Mouse (Mus musculus): ENCODE measurements around the gene Filip1l.
"Not testable (repeated sequence)": the region's sequence is repeated elsewhere in the genome, so short reads cannot be mapped to it uniquely, and the experiment has no call there.

The Filip1l gene

DNA sequence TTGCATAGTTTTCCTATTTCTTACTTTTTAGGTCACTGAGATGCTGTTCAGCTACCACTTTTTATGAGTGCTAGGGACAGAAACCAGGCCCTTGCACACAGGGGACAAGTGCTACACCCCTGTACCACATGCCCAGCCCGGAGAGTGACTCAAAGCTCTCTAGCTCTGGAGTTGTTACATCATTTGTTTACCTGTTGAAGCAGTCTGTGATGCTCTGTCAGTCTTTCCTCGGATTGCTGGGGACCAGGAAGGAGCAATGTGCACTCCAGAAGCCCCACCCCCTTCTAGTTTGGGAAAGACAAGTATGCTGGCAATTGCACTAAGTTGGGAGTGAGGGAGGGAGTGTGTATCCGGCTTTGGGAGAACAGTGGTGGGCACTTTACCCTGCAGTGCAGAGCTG, 3.2 kb upstream of the Filip1l start:
- intact Hi-C loops (cut with DNase I): no loop called here

DNA sequence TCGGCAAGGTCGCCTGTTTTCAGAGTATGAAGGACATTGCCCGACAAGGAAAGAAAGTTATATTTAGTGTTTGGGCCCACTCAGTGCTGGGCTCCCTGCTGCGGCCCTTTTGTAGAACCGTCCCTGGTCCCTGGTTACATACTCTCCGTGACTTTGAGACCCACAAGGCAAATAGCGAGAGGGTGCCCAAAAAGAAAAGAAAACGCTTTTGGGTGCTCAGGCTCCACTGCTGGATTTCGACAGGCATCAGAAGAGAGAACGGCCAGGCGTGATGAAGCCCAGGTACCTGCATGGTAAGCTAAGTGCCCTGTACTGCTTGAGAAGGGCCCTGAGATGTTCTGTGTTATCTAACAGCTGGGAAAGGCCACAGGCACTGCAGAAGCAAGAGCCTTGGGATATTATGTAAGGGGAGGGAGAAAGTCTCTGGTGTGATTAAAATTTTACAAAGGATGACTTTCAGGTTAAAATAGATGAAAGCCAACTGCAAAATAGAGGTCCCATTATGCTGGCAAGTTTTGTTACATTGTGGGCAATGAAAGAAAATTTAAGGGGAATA, 351 bp downstream of the Filip1l start:
- intact Hi-C loops (cut with DNase I): no loop called here

DNA sequence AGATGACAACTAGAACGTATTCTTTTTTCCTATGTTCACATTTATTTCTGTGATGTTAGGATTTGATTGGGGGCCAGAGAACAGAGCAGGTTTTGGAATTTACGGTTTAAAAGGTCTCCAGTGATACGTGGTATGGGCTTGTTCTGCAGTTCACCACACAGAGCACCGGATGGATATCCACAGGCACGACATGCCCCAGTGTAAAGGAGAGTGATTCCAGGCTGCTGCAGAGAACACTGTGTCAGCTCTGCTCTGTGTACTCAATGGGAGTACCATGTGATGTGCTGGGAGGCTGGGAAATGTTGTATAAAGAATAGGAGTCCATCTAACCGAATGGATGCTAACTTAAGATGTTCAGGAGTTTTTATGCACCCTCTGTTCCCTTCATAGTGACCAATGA, 1.0 kb downstream of the Filip1l start:
- intact Hi-C loops (cut with DNase I): no loop called here

DNA sequence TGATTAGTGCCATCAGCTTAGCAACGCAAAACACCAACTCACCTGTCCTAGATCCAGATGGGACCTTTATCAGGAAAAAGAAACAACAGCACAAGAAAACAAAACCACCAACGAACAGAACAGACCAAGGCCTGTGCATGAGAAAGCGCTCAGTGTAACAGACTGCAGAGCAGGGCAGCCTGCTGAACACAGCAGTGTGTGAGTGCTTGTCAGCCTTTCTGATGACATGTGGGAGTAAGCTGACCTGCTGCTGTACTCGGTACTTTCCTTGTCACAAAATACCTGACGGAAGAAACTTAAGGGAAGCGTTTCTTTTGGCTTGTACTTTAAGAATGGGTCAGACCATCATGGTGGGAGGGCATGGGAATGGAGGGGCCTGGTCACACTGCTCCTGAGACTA, 3.6 kb downstream of the Filip1l start:
- intact Hi-C loops (cut with DNase I): no loop called here

DNA sequence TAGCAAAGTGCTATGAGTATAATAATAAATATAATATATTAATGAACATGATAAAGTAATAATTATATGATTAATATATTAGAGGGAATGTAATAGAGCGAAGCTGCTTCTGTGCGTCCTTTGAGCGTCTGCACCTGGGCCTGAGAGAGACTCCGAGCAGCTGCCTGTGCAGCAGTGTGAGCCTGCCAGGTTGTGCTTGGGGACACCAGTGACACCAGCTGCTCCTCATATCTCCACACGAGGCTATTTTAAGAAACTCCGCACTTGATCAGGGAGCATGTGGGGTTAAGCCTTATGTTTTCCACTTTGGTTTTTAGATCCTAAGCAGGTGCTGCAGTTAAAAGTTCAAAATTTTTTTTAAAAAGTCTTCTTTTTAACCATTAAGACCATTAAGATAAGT, 4.1 kb downstream of the Filip1l start:
- intact Hi-C loops (cut with DNase I): no loop called here

DNA sequence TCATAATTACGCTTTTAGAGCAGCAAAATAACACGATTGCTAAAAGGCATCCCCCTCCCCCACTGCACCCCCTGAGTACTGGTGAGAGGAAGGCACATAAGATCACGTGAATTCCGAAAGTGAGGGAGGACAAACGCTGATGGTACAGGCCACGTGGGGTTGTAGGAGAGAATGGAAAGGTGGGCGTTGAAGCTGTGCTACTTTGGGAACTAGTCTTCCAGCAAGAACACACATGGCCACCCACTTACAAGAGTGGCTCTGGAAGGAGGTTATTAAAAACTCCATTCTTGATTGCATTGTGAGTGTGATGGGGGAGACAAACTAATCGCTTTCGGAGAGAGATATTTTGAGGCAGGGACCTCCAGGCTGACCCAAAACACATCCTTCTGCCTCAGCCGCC, 6.4 kb downstream of the Filip1l start:
- intact Hi-C loops (cut with DNase I): no loop called here

DNA sequence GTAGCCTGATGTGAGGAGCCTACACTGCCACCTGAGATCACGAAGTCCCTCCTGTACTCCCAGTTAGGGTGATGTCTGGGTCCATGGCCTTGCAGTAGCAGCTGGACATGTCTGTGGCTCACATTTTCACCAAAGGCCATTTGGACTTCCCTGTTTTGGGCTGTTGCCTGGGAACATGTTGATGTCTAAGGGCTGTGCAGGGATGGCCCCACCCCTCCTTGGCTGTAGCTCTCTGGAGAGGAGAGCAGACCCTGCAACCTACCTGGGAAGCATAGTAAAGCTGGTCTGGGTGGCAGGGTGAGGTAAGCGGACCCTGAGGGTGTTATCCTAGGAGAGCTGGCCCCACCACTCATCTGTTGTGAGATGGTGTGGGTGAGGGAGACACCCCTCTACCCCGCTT, 7.9 kb downstream of the Filip1l start:
- intact Hi-C loops (cut with DNase I): loop anchor here (5.0 kb wide), 1 partner anchor 37 kb away; no protein-coding TSS in a partner anchor

DNA sequence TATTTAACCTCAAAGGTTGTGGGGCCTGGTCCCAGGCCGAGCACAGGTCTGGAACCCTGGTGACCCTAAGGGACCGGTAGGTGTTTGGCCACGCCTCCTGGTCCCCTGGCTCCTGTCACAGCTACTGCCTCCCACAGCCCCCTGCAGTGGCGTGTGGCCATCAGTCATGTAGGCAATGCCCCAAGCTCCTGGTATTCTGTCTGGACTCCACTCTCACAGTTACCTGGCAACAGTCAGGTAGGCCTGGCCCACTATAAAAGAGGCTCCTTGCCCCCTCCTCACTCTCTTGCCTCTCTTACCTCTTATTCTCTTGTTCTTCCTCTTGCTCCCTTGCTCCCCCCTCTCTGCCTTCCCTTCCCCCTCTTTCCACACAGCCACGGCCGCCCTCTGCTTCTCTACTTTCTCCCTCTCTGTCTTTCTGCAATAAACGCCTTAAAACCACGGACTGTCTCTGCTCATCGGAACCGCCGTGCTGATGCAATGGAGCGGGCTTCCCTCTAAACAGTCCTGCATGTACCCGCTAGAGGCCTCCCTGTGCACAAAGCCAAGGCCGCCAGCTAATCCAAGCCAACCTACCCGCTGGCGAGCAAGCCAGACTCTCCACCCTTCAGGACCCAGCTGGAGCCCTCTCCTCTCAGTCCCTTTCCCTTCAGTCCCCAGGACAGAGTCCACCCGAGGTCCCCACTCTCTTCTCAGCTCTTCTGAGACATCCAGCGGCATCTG, 9.9 kb downstream of the Filip1l start:
- intact Hi-C loops (cut with DNase I): loop anchor here (5.0 kb wide), 1 partner anchor 34 kb away; no protein-coding TSS in a partner anchor

DNA sequence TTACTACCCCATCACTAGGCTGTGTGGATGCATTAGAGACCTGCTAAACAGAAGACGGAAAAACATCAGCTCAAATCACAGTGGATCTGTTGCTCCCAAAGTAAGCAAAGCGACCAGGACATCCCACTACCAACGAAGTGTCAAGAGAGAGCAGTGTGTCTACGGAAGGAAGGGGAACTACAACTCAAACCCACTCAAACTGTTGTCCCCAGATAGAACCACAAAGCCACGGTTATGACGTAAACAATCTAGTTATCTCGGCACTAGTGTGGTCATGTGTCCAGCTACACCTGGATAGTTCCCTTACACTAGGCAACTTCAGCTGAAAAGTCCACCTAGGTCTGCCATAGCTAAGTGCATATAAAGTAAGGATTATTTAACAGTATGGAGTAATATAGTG, 11.6 kb downstream of the Filip1l start:
- intact Hi-C loops (cut with DNase I): loop anchor here (5.0 kb wide), 1 partner anchor 33 kb away; no protein-coding TSS in a partner anchor

DNA sequence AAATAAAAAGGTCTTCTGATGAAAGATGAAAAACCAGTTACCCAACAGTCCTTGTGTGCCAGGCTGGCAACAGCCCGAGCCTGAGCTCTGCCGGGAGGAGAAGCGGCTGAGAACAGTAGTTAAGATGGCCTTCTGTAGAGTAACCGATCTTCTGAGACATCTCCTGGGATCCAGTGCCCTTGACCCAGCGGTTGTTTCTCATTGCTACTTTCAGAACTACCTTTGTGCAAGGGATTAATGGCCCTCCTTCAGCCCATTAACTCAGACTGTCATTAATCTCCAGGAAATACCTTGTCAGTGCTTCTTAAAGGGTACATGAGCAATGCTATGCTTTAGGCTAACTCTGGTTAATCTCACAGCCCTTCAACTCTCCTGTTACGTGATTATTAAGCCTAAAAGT, 13.2 kb downstream of the Filip1l start:
- intact Hi-C loops (cut with DNase I): no loop called here

DNA sequence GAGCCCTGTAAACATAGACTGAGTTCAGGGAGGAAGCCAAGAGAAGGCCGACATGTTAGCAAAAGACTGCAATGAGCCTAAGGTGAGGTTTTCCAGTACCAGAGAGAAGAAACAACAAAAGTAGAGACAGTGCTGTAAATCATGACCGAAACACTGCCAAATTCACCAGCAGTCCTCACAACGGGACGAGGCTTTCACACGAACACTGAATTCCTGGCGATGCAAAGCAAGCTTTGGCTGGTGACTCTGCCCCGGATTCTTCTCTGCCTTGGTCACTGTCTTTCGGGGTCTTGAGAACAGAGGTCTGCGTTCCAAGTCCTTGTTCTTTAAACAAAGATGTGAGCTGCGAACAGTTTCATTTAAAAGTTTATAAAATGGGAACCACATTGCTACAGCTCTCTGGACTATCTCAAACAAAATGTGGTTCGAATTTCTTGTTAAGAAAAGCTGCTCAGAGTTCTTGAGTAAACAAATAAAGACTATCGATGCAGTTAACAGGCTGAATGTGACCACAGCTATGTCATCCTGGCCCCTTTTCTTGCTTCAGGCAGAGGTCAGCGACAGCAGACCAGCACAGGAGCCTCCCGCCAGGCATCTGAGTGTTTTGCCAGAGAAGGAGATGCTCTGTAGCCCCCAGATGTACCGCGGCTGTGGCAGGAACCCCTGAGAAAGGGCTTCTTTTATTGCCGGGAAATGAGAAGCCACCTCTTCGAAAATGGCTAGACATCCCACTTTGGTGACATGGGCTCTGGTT, 14.2 kb downstream of the Filip1l start:
- intact Hi-C loops (cut with DNase I): no loop called here

DNA sequence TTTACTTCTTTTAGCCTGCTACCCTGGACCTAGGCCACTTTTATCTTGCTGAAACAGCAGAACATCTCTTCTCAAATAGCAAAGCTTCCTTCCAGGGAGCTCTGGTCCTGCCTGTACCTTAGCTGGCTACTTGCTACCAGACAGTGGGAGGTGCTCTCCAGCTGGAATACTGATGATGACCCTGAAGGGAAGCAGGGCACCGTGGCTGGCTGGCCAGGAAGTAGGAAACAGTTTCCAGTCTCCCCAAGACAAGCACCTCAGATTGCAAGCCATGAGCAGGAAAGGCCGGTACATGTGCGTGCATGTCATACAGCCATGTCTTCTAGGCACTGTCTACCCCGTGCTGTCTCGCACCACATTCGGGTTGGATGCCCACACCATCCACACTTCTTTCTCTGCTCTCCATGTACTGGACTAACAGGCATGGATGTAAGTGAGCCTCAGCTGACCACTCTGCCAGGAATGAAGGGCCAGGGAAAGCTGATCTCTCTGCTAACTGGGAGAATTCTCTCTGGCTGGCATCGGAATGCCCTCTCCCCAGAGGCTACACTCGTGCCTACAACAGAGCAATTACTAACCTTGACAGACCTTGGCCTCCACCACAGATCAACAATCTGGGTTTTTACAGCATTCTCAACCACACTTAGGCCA, 17.1 kb downstream of the Filip1l start:
- intact Hi-C loops (cut with DNase I): no loop called here

DNA sequence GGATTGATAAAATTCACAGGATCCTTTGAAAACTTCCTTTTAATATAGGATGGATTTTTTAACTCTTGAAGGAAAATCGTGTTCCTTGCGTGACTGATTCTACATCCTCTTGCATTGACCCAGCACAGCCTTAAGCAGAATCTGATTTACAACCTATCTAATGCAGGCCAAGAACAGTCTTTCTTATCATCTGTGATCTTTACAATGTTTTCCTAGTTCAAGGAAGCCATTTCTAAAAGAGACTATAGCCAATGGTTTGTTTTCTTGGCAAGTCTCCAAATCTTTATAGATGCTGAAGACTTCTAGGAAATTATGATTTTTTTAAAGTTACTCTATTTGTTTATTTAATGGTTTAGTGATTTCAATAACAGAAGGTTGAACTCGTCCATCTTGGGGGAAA, 19.3 kb downstream of the Filip1l start:
- intact Hi-C loops (cut with DNase I): no loop called here

DNA sequence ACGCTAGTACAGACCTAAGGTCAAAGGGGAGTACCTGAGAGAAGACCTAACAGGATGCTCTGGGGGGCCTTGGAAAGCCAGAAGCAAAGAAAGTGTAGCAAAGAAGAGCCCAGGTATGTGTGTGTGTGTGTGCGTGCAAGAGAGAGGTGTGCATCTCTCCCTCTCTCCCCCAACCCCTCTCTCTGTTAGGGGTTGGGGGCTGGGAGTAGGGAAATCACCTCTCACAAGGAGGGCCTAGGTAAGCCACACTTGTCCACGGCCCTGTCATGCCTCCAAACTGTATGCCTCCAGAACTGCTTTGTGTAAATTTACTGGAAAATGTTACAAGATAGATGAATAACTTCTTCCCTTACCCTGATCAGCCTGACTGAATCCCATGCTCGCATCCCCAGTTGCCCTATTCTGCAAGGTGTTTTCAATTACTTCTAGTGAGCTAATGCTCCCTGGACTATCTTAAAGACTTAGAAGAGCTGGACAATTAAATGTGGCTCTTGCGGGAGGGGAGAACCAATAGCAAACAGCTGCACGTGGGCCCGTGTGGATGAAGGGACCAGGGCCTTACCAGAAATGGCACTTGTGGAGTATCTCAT, 22.4 kb downstream of the Filip1l start:
- intact Hi-C loops (cut with DNase I): no loop called here

DNA sequence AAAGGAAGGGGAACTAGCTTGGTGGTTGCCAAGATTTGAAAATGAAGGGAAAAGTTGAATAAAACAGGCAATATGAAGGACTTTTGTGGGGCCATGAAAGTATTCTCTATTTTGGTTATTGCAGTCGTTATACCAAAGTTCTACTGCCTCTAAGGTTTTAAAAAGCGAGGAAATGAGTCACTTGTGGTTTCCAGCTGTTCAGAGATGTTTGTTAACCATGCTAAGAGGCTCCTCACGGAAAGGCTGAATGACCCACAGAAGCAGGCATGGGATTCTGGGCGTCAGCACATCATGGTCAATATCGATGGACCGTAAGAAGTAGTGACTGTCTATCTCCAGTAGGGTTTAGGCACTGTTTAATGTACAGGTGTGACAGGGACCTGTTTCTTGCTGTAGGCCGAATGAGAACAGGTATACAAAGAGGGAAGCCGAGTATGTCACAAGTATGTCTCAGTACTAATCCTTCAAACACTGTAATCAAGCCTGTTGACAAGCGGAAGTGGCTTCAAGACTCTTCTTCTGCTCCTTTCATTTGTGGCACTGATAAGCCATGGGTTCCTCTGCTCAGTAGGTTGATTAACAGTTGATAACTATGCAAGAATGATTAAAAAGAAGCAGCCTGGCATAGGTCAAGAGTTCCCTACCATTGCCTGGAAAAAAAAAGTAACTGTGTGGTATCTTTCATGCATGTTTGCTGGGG, 25.9 kb downstream of the Filip1l start:
- intact Hi-C loops (cut with DNase I): no loop called here

DNA sequence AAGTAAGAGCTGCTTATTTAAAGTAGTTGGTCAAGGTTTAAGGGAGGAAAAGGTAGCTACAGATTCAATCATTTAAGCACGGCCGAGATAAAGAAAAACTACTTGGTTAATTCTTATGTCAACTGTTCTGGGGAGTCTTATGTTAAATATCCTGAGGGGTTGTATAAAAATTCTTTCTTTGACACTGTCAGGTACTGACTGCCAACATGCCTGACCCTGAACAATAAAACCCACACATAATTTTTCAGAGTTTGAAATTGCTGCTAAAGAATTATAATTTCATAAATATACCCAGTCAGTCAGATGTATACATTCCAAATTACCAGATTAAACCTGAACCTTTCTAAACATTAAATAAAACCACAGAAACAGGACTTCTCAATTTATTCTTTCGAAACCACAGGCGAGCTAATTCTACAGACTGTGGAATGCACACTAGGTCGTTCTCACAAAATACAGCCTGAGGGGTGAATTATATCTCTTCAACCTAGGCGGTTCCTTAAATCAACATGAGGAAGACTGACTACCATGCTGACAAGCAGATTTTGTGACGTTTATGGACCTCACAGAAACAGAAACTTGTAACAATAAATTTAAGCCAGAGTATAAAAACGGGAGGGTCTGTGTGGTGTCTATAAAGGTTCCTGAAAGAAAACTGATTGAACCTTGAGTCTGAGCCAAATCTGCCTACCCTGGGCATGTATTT, 30.5 kb downstream of the Filip1l start:
- intact Hi-C loops (cut with DNase I): no loop called here

DNA sequence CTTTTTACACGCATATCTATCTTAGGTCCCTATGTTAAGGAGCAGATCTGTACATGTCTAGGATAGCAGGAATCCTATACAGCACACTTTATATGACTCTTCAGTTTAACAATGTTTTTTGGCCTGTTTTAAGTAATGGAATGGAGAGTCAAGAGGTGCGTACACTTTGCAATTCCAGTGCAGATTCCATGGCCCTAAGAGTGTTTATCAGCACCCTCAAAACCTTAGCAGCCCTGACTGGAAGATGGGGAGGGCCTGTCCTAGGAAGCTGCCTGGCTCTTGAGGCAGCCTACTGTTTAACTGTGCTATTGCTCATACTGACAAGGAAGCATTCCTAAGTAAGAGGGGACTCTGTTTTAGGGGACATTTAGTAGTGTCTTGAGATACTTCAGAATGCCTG, 31.4 kb downstream of the Filip1l start:
- intact Hi-C loops (cut with DNase I): no loop called here

DNA sequence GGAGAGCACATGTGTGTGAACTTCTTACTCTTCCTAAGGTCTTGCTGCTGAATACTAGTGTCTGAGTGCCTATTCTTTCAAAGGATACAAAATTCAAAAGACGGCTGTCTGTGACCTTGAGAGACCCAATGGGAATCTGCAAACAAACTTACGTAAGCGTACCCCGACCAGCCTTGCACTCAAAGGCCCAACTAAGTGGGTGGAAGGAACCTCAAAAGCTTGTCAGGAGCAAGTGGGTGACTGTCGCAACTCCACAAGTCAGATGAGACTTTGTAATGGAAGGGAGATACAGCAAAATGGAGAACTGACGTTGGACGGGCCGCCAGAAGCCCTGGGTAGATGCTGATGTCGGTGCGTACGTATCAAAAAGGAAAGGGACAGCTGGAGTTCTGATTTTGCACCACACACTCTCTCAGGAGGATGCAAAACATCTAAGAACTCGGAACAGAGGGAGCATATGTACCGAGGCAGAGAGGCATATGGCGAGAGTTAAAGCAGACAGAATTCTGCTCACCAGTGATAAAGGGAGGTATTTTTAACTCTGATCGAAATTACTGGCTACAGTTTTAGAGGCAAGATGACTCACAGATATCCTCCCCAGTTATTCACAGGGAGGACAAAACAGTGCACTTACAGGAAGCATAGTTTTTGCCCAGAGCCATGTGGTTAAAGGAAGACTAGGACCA, 36.8 kb downstream of the Filip1l start:
- intact Hi-C loops (cut with DNase I): no loop called here

DNA sequence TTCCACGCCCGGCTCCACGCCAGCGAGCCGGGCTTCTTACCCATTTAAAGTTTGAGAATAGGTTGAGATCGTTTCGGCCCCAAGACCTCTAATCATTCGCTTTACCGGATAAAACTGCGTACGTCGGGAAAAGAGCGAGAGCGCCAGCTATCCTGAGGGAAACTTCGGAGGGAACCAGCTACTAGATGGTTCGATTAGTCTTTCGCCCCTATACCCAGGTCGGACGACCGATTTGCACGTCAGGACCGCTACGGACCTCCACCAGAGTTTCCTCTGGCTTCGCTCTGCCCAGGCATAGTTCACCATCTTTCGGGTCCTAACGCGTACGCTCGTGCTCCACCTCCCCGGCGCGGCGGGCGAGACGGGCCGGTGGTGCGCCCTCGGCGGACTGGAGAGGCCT, 38.3 kb downstream of the Filip1l start:
- intact Hi-C loops (cut with DNase I): not testable (repeated sequence)

DNA sequence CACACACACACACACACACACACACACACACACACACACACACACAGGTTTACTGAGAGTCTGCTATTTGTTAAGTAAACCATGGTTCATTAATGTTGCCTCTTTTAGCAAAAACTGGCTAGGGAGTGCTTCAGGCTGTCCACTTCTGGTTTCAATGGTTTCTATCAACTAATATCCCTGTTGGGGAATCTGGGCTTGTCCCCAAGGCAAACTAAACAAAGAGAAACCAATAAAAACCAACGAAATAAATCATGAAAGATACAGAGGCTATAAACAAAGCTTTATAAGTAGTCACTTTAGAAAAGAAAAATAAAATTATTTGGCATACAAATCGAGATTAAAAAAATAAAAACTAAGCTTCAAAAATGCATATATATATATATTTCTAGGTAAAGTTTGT, 39.6 kb downstream of the Filip1l start:
- intact Hi-C loops (cut with DNase I): no loop called here

Data from adrenal gland (tissue).